Mouse (Mus musculus): Measurements from ENCODE around the gene Fras1. TPM values are rescaled to one million over a fixed set of nuclear protein-coding genes. Genes with fewer than 3 reads are reported as not detected.

The Fras1 gene
- total and polyA plus RNA-seq, 3 experiments: not detected

DNA sequence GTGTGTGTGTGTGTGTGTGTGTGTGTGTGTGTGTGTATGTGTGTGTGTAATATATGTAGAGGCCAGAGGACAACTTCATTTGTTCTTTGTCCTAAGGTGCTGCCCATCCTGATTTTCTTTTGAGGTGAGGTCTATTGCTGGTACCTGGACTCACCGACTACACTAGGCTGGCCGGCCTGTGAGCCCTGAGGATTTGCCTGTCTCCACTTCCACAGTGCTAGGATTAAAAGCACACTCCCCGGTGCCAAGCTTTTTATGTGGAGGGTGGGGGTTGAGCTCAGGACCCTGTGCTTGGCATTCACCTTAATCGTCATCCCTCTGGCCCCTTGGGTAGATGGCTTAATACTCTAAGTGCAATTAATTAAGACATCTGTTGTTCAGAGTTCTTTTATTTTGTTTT lies 9.8 kb upstream of the Fras1 start:
- Histone ChIP-seq H3K27ac (ENCODE audit: control insufficient read depth, low read depth, low read length) (no peak overlapping the region), H3K4me1 (ENCODE audit: control insufficient read depth in 1 of 2, insufficient read depth in 2 of 2, low read length in 2 of 2) (peaks cover 12 to 15% of the 10 kb centered on the region in 2 experiments), H3K4me3 (ENCODE audit: control insufficient read depth in 1 of 2, insufficient read depth in 1 of 2, low read depth in 2 of 2, low read length in 2 of 2) (no peak overlapping the region), H3K9me3 (replicated peaks; ENCODE audit: insufficient read depth, low read length) (no peaks in the 10 kb centered on the region), H3K9ac (ENCODE audit: control insufficient read depth, low read depth, low read length, poor library complexity, severe bottlenecking) (no peak overlapping the region), H3K27me3 (ENCODE audit: control insufficient read depth in 1 of 2, insufficient read depth in 2 of 2, low read length in 2 of 2) (no peaks in the 10 kb centered on the region), H3K36me3 (ENCODE audit: control insufficient read depth in 1 of 2, insufficient read depth in 2 of 2, low read length in 2 of 2) (peaks cover 0 to 22% of the 10 kb centered on the region in 2 experiments; a peak in 2 of 4 replicates), H3K79me2 (ENCODE audit: control insufficient read depth, insufficient read depth, low read length, poor library complexity) (no peaks in the 10 kb centered on the region)
- TF ChIP-seq GABPA (IDR thresholded peaks at IDR 0.05; ENCODE audit: low read depth, low read length): no peak
- TF ChIP-seq TBP (IDR thresholded peaks at IDR 0.05; ENCODE audit: low read depth, low read length): no peak
- no peak for TF ChIP-seq MYB (IDR thresholded peaks at IDR 0.05; ENCODE audit: low read depth, low read length)
- no peak for TF ChIP-seq GATA1 (IDR thresholded peaks at IDR 0.05; ENCODE audit: low read depth, low read length)
- TF ChIP-seq ELF1 (IDR thresholded peaks at IDR 0.05; ENCODE audit: low read depth, low read length): no peak
- TF ChIP-seq RCOR1 (IDR thresholded peaks at IDR 0.05; ENCODE audit: low read depth, low read length): no peak
- no peak for DNase-seq (ENCODE audit: low read depth, low spot score)

GRCm38 (mm10) chr5:96365590-96365989 lies 8.2 kb upstream of the Fras1 start:
- no peaks in the 10 kb centered on the region for H3K9me3 ChIP-seq (replicated peaks; ENCODE audit: insufficient read depth, low read length)
- H3K27me3 ChIP-seq (ENCODE audit: control insufficient read depth in 1 of 2, insufficient read depth in 2 of 2, low read length in 2 of 2): no peaks in the 10 kb centered on the region
- no peaks in the 10 kb centered on the region for H3K79me2 ChIP-seq (ENCODE audit: control insufficient read depth, insufficient read depth, low read length, poor library complexity)
- peaks cover 12 to 15% of the 10 kb centered on the region in 2 experiments for H3K4me1 ChIP-seq (ENCODE audit: control insufficient read depth in 1 of 2, insufficient read depth in 2 of 2, low read length in 2 of 2)
- no peak overlapping the region for H3K9ac ChIP-seq (ENCODE audit: control insufficient read depth, low read depth, low read length, poor library complexity, severe bottlenecking)
- peak; percentile 71 for DNase-seq (ENCODE audit: low read depth, low spot score)
- H3K27ac ChIP-seq (ENCODE audit: control insufficient read depth, low read depth, low read length): peak overlapping the region; percentile 81
- peaks cover 0 to 22% of the 10 kb centered on the region in 2 experiments; a peak in 2 of 4 replicates for H3K36me3 ChIP-seq (ENCODE audit: control insufficient read depth in 1 of 2, insufficient read depth in 2 of 2, low read length in 2 of 2)
- H3K4me3 ChIP-seq (ENCODE audit: control insufficient read depth in 1 of 2, insufficient read depth in 1 of 2, low read depth in 2 of 2, low read length in 2 of 2): peak overlapping the region in 1 of 2 experiments; percentile 45; a peak in 2 of 4 replicates
- TF ChIP-seq HCFC1 (IDR thresholded peaks at IDR 0.05; ENCODE audit: low read depth, low read length) (0 out of 2 replicates have a peak, but pooled peaks have one; percentile 19), JUND (IDR thresholded peaks at IDR 0.05; ENCODE audit: low read depth, low read length) (no peak), POLR2AphosphoS5 (IDR thresholded peaks at IDR 0.05; ENCODE audit: borderline replicate concordance, low read depth, low read length) (no peak), KAT2A (conservative IDR thresholded peaks at IDR 0.05; ENCODE audit: low read depth, low read length) (peak; percentile 31; the same call in 1 of the 2 replicates), NELFE (IDR thresholded peaks at IDR 0.05; ENCODE audit: low read depth, low read length) (no peak), MYC (IDR thresholded peaks at IDR 0.05; ENCODE audit: low read depth, low read length) (no peak), POLR2A (IDR thresholded peaks at IDR 0.05; ENCODE audit: control insufficient read depth in 1 of 2, insufficient read depth in 1 of 2, low read depth in 1 of 2, low read length in 2 of 2, poor library complexity in 1 of 2) (no peak), TAL1 (IDR thresholded peaks at IDR 0.05; ENCODE audit: low read length) (peak; percentile 72), CHD1 (IDR thresholded peaks at IDR 0.05; ENCODE audit: low read depth, low read length) (no peak), ZC3H11A (IDR thresholded peaks at IDR 0.05; ENCODE audit: low read depth, low read length) (no peak), E2F4 (IDR thresholded peaks at IDR 0.05; ENCODE audit: borderline replicate concordance, low read depth, low read length) (no peak), SIN3A (IDR thresholded peaks at IDR 0.05; ENCODE audit: low read length) (peak; percentile 45), MAX (IDR thresholded peaks at IDR 0.05; ENCODE audit: low read length) (no peak), USF2 (IDR thresholded peaks at IDR 0.05; ENCODE audit: borderline replicate concordance in 1 of 2, insufficient read depth in 1 of 2, low read depth in 1 of 2, low read length in 2 of 2) (no peak), CHD2 (IDR thresholded peaks at IDR 0.05; ENCODE audit: low read length) (no peak), ELF1 (IDR thresholded peaks at IDR 0.05; ENCODE audit: low read depth, low read length) (no peak), GABPA (IDR thresholded peaks at IDR 0.05; ENCODE audit: low read depth, low read length) (no peak), MAFK (IDR thresholded peaks at IDR 0.05; ENCODE audit: borderline replicate concordance, low read depth, low read length) (peak; percentile 71; the same call in 1 of the 2 replicates), MXI1 (IDR thresholded peaks at IDR 0.05; ENCODE audit: low read depth, low read length) (no peak), GATA1 (IDR thresholded peaks at IDR 0.05; ENCODE audit: low read depth, low read length) (peak; percentile 87), RAD21 (IDR thresholded peaks at IDR 0.05; ENCODE audit: low read depth, low read length) (no peak), ETS1 (IDR thresholded peaks at IDR 0.05; ENCODE audit: low read depth, low read length) (peak; percentile 67), MEF2A (IDR thresholded peaks at IDR 0.05; ENCODE audit: extremely low read depth, insufficient replicate concordance, low read depth, low read length, poor library complexity, severe bottlenecking) (peak; percentile 83; the same call in 1 of the 2 replicates), BHLHE40 (IDR thresholded peaks at IDR 0.05; ENCODE audit: borderline replicate concordance, low read depth, low read length) (no peak), NRF1 (IDR thresholded peaks at IDR 0.05; ENCODE audit: insufficient read depth, low read depth, low read length, poor library complexity, severe bottlenecking) (no peak), RCOR1 (IDR thresholded peaks at IDR 0.05; ENCODE audit: low read depth, low read length) (peak; percentile 87), TBP (IDR thresholded peaks at IDR 0.05; ENCODE audit: low read depth, low read length) (no peak), CTCF (IDR thresholded peaks at IDR 0.05 in 2 of 3, conservative IDR thresholded peaks at IDR 0.05 in 1 of 3; ENCODE audit: control insufficient read depth in 1 of 3, insufficient read depth in 1 of 3, low read depth in 2 of 3, low read length in 3 of 3, poor library complexity in 1 of 3, severe bottlenecking in 1 of 3) (no peak), POLR2AphosphoS2 (IDR thresholded peaks at IDR 0.05; ENCODE audit: low read length) (no peak), MYB (IDR thresholded peaks at IDR 0.05; ENCODE audit: low read depth, low read length) (peak; percentile 87), ZMIZ1 (IDR thresholded peaks at IDR 0.05; ENCODE audit: low read depth, low read length) (no peak)

Measured in MEL (cell line).